Mouse (Mus musculus): ENCODE results near the gene Cdk19.

GRCm38 (mm10) chr10:40462257-40462656, 122.9 kb downstream of the Cdk19 start:
- TF ChIP-seq CTCF (IDR thresholded peaks at IDR 0.05; ENCODE audit: borderline replicate concordance, control insufficient read depth, extremely low read depth, insufficient read depth, low read length, poor library complexity) (no peak), POLR2A (IDR thresholded peaks at IDR 0.05; ENCODE audit: control insufficient read depth, extremely low read depth, insufficient read depth, low read length, poor library complexity) (no peak)

Measured in thymus, adult 2 months (tissue).